In the genomic region with DNA sequence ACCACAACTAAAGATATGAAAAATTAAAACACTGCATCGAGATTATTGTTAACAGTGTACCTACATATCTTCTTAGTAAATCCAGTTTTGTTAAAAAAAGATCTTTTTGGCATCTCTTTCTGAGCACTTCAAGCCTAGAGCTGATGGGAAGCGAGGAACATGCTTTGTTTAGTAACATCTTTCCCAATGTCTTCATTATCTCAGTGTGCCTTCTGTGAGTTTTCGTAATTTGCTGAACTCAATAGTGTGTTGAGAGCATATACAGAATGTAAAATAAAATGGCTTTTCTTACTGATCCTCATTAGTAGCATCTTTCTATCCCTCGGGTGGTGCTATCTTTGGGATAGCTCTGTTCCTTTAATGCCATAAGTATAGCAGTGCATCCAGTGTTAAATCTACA, we compare ENCODE assay signal across 14 mouse cellular contexts. TPM values are rescaled to one million over a fixed set of nuclear protein-coding genes. Genes with fewer than 3 reads are reported as not detected.
"Had no signal": no experiment of that assay in that cellular context is flagged by ENCODE, and none has a peak within 500 bp of the region (broad histone marks: within the 10 kb centered on the region; RNA-seq: fewer than 3 reads in every experiment).

No protein-coding gene starts in this region.

- DNase-seq: lung, adult 2 months; lung, postnatal 14 days; lung, postnatal 36 days; right cerebral cortex, postnatal 14 days; thymus, adult 2 months; thymus, postnatal 25 days; thymus, postnatal 4 days had no signal

- ATAC-seq: lung, postnatal 0 days; midbrain, embryonic 13.5 days; midbrain, embryonic 15.5 days had no signal

RNA-seq across cellular contexts. Expression of a gene that starts 18.9 kb away (rescaled TPM):
- total RNA-seq: megakaryocyte progenitor cell, adult 5-6 weeks; monocyte, adult 5-6 weeks; neutrophil, adult 5-6 weeks had no signal
- polyA plus RNA-seq: macrophage had no signal
